Mouse (Mus musculus) embryonic facial prominence, embryonic 13.5 days (tissue): ENCODE results near the gene Siglec1. TPM values are rescaled to one million over a fixed set of nuclear protein-coding genes. Genes with fewer than 3 reads are reported as not detected.
"Not testable (repeated sequence)": the region's sequence is repeated elsewhere in the genome, so short reads cannot be mapped to it uniquely, and the experiment has no call there.

Experiments
- ATAC-seq: fragments of 200-750 bp; cut with Nextera tagmentation; 2 replicates; pipeline ENCODE4 v1.8.0; 2017; ENCODE audit warnings: low read depth; ENCODE audit not compliant: insufficient number of reproducible peaks, insufficient read depth, low FRiP score, low TSS enrichment
- H3K27ac ChIP-seq: fragments of 300-500 bp; sonication (generic); 2 replicates; pipeline ENCODE4 v1.5.1; 2015; ENCODE audit warnings: moderate library complexity, mild to moderate bottlenecking, inconsistent platforms
- H3K27me3 ChIP-seq: fragments of 300-500 bp; sonication (generic); 2 replicates; pipeline ENCODE4 v1.6.1; 2015; ENCODE audit warnings: mild to moderate bottlenecking, inconsistent platforms
- H3K36me3 ChIP-seq: fragments of 300-500 bp; sonication (generic); 2 replicates; pipeline ENCODE4 v1.6.1; 2015; ENCODE audit warnings: mild to moderate bottlenecking, inconsistent platforms
- H3K4me1 ChIP-seq: fragments of 300-500 bp; sonication (generic); 2 replicates; pipeline ENCODE4 v1.6.1; 2015; ENCODE audit warnings: inconsistent platforms
- H3K4me2 ChIP-seq: fragments of 300-500 bp; sonication (generic); 2 replicates; pipeline ENCODE4 v1.6.1; 2015; ENCODE audit warnings: moderate library complexity, mild to moderate bottlenecking, inconsistent platforms
- H3K4me3 ChIP-seq: fragments of 300-500 bp; sonication (generic); 2 replicates; pipeline ENCODE4 v1.5.1; 2015; ENCODE audit warnings: mild to moderate bottlenecking, inconsistent platforms
- H3K9ac ChIP-seq: fragments of 300-500 bp; sonication (generic); 2 replicates; pipeline ENCODE4 v1.6.1; 2015; ENCODE audit warnings: mild to moderate bottlenecking, inconsistent platforms
- H3K9me3 ChIP-seq: fragments of 300-500 bp; sonication (generic); 2 replicates; pipeline ENCODE4 v1.6.1; 2016; ENCODE audit warnings: inconsistent platforms
- whole genome bisulfite sequencing: fragments of 180-500 bp; shearing (Covaris S2); methylation state at CpG from one replicate; pipeline ENCODE4 v1.1.7; 2015; ENCODE audit warnings: mixed read lengths; 5-methylcytosine and 5-hydroxymethylcytosine counted together
- polyA plus RNA-seq: library from polyadenylated mRNA; unstranded; fragments of >200 nt; fragmentation: Nextera tagmentation; extraction: Ambion mirVana; gene quantifications from 2 replicates; pipeline ENCODE4 v1.2.1, GENCODE M21; 2015

The Siglec1 gene
- polyA plus RNA-seq, 1 experiment from 2014 or later = 0.07 TPM

DNA sequence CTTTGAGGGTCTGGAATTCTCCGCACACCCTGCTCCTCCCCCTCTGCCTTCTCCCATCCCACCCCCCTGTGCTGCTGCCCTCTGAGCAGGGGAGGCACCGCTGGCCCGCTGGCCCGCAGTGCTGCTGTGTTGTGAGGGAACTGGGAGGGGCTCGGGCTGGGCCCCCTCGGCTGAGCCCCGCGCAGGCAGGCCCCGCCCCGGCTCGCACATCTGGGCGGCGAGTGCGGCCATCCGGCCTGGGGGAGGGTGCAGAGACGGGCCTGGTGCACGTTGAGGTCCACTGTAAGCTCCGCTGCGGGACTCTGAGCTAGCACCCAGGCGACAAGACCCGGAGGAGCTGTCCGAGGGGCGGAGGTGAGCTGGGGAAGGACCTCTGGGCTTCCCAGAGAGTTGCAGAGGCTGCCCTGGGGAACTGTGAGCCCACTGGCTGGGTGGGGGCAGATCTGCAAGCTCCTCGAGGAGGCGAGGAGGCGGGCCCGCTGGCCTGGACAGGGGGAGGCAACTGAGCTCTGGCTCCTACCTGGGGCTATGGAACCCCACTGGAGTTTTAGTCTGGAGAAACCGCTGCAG lies 40.7 kb upstream of the Siglec1 start, which contains the start of gene Hspa12b:
Gene Hspa12b, plus strand, starts transcription at position 120 of the 570 bp plus-strand sequence.
- peak; percentile 90 for ATAC-seq
- H3K9ac ChIP-seq = peak within 1 kb of the TSS; percentile 86
- no peaks in the 10 kb centered on the region for H3K27me3 ChIP-seq
- under 1% methylated on average over 28 of the region's 28 CpGs for WGBS
- peak within 1 kb of the TSS; percentile 68 for H3K4me3 ChIP-seq
- H3K9me3 ChIP-seq = no peaks in the 10 kb centered on the region
- H3K4me2 ChIP-seq = peak within 1 kb of the TSS; percentile 72
- no peaks in the 10 kb centered on the region for H3K36me3 ChIP-seq
- H3K27ac ChIP-seq = peak within 1 kb of the TSS; percentile 91
- peaks cover 39% of the 10 kb centered on the region for H3K4me1 ChIP-seq

DNA sequence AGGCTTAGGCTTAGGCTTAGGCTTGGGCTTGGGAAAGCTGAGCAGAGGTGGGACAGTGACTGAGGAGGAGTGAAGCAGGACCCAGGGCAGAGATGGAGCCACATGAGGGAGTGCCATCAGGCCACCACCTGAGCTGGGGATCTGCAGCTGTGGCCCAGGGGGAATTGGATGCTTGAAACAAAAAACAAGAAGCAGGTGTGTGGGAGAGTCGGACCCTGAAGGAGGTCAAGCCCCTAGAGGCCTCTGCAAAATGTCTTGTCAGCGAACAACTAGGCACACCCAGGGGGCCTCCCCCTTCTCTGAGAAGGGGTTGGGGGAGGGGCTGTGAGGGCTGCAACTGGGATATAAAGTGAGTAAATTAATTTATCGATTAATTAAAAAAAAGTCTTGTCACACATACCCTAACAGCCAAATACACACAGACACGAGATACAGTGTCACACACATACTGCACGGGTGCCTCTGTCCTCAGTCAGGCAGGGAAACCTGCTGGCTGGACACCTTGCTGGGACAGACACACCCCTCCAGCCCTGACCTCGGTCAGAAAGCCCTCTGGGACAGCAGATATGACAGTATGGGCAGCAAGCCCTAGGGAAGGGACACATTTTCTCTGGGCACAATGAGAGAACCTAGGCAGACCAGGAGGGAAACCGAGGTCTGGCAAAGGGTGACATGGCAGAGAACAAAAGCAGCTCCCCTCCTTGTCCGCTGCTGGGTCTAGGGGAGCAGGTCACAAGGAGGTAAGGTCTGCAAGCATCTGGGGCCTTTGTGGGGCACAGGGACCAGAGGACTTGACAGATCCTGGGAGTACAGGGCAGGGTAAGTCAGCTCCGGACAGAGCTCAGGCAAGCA lies 39.6 kb upstream of the Siglec1 start:
- H3K9ac ChIP-seq = peak overlapping the region; percentile 86
- WGBS = 41% methylated on average over 9 of the region's 9 CpGs
- H3K4me3 ChIP-seq = peak overlapping the region; percentile 68; the same call in 1 of the 2 replicates
- ATAC-seq = no peak
- no peaks in the 10 kb centered on the region for H3K27me3 ChIP-seq
- no peaks in the 10 kb centered on the region for H3K9me3 ChIP-seq
- H3K4me2 ChIP-seq = peak overlapping the region; percentile 72
- peak overlapping the region; percentile 91 for H3K27ac ChIP-seq
- H3K36me3 ChIP-seq = no peaks in the 10 kb centered on the region
- peaks cover 38% of the 10 kb centered on the region for H3K4me1 ChIP-seq

DNA sequence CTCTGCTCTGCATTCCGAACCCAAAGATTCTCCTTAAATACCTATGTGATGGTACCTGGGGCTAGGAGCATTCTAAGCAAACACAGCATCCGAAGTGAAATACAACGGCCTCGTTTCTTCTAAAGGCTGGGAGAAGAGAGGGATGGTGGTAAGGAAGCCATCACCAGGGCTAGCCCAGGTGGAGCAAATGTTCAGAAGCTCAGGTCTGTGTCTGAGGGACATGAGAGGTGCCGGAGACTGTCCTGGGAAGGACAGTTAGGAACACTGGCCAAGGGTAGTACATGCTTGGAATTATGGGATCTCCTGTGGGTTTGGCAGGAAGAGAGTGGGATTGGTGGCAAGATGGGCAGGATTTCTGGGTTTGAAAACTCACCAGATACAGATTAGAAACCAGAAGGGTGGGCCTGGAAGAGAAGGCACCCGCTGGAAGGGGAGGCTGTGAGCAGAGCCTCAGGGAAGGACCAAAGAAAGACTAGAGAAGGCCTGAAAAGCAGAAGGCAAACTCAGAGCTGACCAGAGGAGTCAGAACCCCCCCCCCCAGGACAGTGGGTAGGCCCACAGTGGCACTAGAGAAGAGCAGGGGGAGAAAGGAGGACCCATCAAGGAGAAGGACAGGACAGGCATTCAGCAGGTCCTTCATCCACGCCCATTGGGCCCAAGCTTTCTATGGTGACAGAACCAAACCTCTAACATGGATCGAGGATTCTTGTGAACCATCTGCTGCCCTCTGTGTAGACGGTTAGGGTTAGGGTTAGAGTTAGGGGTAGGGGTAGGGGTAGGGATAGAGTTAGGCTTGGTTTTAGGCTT lies 38.8 kb upstream of the Siglec1 start:
- peaks cover 38% of the 10 kb centered on the region for H3K4me1 ChIP-seq
- H3K9ac ChIP-seq = no peak overlapping the region; the same call in 1 of the 2 replicates
- no peak overlapping the region for H3K27ac ChIP-seq
- WGBS = 92% methylated on average over 9 of the region's 9 CpGs
- no peaks in the 10 kb centered on the region for H3K36me3 ChIP-seq
- no peak overlapping the region for H3K4me3 ChIP-seq
- H3K9me3 ChIP-seq = no peaks in the 10 kb centered on the region
- no peak overlapping the region for H3K4me2 ChIP-seq
- ATAC-seq = no peak
- H3K27me3 ChIP-seq = no peaks in the 10 kb centered on the region

DNA sequence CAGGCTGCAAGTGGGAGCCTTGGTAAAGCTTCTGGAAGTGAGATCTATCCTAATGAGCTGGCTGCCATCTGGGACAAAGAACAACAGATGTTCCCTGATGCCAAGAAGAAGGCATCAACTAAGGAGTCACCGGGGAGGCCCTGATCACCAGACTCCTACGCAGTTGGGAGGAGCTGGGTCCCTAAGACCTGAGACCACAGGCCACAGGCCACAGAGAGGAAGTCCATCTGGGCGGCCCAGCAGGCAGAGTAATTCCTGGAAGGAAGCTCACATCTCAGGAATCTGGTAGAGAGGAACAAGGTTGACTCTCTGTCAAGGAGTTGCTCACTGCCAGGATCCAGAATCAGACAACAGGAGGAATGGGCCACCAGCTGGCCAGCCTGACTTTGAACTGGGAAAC lies 37.6 kb upstream of the Siglec1 start:
- H3K36me3 ChIP-seq = no peaks in the 10 kb centered on the region
- no peaks in the 10 kb centered on the region for H3K9me3 ChIP-seq
- no peak overlapping the region for H3K4me2 ChIP-seq
- H3K27me3 ChIP-seq = no peaks in the 10 kb centered on the region
- H3K27ac ChIP-seq = no peak overlapping the region
- H3K4me1 ChIP-seq = peaks cover 33% of the 10 kb centered on the region
- no peak for ATAC-seq
- 77% methylated on average over 3 of the region's 3 CpGs for WGBS
- no peak overlapping the region for H3K9ac ChIP-seq
- H3K4me3 ChIP-seq = no peak overlapping the region

DNA sequence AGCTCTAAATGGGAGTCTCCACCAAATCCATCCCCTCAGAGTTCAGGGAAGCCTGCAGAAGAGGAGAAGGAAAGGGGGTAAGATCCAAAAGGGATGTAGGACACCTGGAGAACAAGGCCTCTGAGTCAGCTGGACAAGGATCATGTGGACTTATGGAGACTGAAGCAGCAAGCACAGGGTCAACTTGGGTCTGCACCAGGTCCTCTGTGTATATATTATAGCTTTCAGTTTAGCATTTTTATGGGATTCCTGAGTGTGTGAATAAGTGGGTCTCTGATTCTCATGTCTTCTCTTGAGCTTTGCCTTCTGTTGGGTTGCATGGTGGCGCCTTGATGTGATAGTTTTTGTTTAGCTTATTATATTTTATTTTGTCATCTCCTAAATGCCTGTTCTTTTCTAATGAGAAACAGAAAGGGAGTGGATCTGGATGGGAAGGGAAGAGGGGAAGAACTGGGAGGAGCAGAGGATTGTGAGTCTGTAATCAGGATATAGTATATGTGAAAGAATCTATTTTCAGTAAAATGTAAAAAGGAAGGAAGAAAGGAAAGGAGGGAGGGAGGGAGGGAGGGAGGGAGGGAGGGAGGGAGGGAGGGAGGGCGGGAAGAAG lies 32.5 kb upstream of the Siglec1 start:
- Histone ChIP-seq H3K4me3 (no peak overlapping the region), H3K9ac (no peak overlapping the region), H3K27ac (no peak overlapping the region), H3K9me3 (no peaks in the 10 kb centered on the region), H3K36me3 (no peaks in the 10 kb centered on the region), H3K4me1 (no peaks in the 10 kb centered on the region), H3K4me2 (no peak overlapping the region), H3K27me3 (no peaks in the 10 kb centered on the region)
- ATAC-seq = no peak
- WGBS = 75% methylated on average over 2 of the region's 2 CpGs

DNA sequence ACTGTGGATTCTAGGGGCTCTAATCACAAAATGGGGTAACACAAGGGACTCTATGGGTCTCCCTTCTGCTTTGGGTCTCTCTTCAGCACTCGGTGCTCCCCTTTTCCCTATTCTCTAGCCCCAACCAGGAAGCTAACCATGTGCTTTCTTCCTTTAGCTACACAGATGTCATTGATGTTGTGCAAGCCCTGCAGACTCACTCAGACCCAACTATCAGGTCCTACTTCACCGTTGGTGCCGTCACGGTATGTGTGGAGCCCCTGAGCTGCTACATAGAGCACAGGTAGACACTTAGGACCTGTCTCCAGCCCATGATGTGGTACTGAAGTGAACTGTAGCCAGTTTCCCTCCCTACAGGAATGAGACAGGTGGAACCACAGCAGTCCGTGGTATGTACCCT lies 19.4 kb upstream of the Siglec1 start:
- no peak overlapping the region for H3K9ac ChIP-seq
- H3K27me3 ChIP-seq = no peaks in the 10 kb centered on the region
- H3K27ac ChIP-seq = no peak overlapping the region
- H3K9me3 ChIP-seq = no peaks in the 10 kb centered on the region
- no peak overlapping the region for H3K4me3 ChIP-seq
- ATAC-seq = no peak
- no peaks in the 10 kb centered on the region for H3K36me3 ChIP-seq
- 88% methylated on average over 5 of the region's 5 CpGs for WGBS
- no peaks in the 10 kb centered on the region for H3K4me1 ChIP-seq
- H3K4me2 ChIP-seq = no peak overlapping the region

DNA sequence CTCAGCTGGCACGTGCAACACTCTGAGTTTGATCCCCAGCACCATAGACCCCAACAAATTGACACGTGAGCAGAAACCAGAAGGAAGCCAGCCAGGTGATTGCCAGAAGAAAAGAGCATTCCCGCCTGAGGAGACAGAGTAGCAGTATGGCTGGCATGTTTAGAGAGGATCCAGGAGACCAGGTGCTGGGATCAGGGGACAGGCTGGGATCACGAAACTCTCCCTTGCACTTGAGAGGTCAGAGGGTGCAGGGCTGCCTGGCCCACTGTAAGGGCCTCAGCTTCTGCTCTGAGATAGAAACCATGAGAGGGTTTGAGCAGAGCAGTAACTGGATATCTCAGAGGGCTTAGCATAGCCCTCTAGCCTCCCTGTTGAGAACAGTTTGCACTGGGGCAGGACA lies 18.5 kb upstream of the Siglec1 start:
- H3K36me3 ChIP-seq, H3K9ac ChIP-seq, H3K9me3 ChIP-seq, H3K4me2 ChIP-seq, H3K4me3 ChIP-seq, ATAC-seq, H3K27me3 ChIP-seq, H3K27ac ChIP-seq, H3K4me1 ChIP-seq: not testable (repeated sequence)
- WGBS = 73% methylated on average over 4 of the region's 4 CpGs

DNA sequence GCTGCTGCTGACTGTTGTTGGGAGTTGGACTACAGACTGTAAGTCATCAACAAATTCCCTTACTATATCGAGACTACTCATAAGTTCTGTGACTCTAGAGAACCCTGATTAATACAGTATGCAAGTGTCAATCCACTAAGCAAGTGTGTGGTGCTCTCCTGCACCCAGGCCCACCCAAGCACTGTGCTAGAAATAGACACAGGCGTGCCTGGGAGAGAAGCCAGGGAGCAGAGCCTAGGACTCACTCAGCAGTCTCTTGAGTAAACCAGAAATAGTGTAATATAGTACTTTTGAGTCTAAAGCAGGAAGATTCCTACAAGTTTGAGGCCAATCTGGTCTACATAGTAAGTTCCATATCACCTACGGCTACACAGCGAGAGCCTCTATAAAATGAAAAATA lies 17.5 kb upstream of the Siglec1 start:
- Histone ChIP-seq H3K27me3 (no peaks in the 10 kb centered on the region), H3K4me3 (no peak overlapping the region), H3K27ac (no peak overlapping the region), H3K4me1 (no peaks in the 10 kb centered on the region), H3K9me3 (no peaks in the 10 kb centered on the region), H3K36me3 (no peaks in the 10 kb centered on the region), H3K9ac (no peak overlapping the region), H3K4me2 (no peak overlapping the region)
- WGBS = 87% methylated on average over 4 of the region's 4 CpGs
- no peak for ATAC-seq

DNA sequence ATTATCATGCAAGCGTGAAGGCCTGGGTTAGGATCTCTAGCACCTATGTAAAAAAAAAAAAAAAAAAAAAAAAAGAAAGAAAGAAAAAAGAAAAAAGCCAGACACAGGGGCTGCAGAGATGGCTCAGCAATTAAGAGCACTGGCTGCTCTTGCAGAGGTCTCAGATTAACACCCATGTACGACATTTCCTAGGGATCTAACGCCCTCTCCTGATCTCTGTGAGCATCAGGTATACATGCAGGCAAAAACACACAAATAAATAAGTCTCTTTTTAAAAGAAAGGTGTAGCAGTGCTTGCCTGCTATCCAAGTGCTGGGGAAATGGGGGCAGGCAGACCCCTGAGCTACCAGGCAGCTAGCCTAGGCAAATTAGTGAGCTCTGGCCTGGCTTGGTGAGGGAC lies 15.0 kb upstream of the Siglec1 start:
- H3K4me2 ChIP-seq = no peak overlapping the region
- no peaks in the 10 kb centered on the region for H3K9me3 ChIP-seq
- H3K27ac ChIP-seq = no peak overlapping the region
- no peak for ATAC-seq
- H3K4me3 ChIP-seq = no peak overlapping the region
- WGBS = 44% methylated on average over 3 of the region's 3 CpGs
- H3K9ac ChIP-seq = no peak overlapping the region
- H3K27me3 ChIP-seq = no peaks in the 10 kb centered on the region
- no peaks in the 10 kb centered on the region for H3K36me3 ChIP-seq
- peaks cover 1% of the 10 kb centered on the region for H3K4me1 ChIP-seq

DNA sequence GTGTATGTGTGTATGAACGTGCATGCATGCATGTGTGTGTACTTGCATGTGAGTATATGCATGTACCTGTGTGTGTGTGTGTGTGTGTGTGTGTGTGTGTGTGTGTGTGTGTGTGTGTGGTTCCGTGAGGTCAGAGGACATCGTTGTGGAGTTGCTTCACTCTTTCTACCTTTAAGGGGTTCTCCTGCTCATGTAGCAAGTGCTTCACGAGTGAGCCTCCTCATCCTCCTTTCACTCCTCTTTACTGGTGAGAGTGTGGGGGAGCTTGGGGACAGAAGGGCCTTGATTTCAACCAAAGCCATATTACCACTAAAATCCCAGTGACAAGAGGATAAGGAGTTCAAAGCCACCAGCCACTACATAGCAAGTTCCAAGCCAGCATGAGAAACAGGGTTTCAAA lies 10.5 kb upstream of the Siglec1 start:
- no peak overlapping the region for H3K9ac ChIP-seq
- H3K27me3 ChIP-seq = no peaks in the 10 kb centered on the region
- WGBS = 84% methylated on average over 4 of the region's 4 CpGs
- no peak overlapping the region for H3K4me3 ChIP-seq
- H3K9me3 ChIP-seq = no peaks in the 10 kb centered on the region
- H3K4me2 ChIP-seq = no peak overlapping the region
- ATAC-seq = no peak
- peaks cover 7% of the 10 kb centered on the region for H3K4me1 ChIP-seq
- H3K36me3 ChIP-seq = no peaks in the 10 kb centered on the region
- H3K27ac ChIP-seq = no peak overlapping the region; the same call in 1 of the 2 replicates

DNA sequence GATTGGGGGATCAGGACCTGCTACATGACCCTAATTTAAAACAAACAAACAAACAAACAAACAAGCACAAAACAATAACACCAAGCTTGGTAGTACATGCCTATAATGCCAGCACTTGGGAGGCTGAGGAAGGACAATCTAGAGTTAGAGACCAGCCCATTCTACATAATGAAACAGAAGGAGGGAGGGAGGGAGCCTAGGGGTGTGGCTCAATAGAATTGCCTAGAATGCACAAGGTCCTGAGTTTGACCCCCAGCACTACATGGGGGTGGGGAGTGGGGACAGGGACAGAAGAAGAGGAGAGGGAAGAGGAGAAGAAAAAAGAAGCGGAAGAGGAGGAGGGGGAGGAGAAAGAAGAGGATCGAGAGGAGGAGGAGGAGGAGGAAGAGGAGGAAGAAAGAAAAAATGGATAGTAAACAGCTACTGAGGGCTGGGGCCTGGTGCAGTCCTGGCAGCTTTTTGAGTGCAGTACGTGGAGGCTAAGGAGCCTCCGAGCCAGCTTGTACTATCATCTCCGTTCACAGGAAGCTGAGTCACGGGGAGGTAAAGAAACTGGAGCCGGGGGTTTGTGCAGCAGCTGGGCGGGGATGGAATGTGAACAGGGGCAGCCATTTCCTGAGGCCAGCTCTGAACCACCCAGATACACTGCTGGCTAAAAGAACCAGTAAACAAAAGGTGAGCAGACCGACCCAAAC lies 9.7 kb upstream of the Siglec1 start:
- Histone ChIP-seq H3K4me1 (peaks cover 7% of the 10 kb centered on the region), H3K36me3 (no peaks in the 10 kb centered on the region), H3K27ac (peak overlapping the region; percentile 68), H3K9me3 (no peaks in the 10 kb centered on the region), H3K9ac (no peak overlapping the region), H3K4me3 (no peak overlapping the region), H3K27me3 (no peaks in the 10 kb centered on the region), H3K4me2 (peak overlapping the region; percentile 41)
- 6% methylated on average over 9 of the region's 9 CpGs for WGBS
- ATAC-seq = peak; percentile 79; the same call in 1 of the 2 replicates
